Comparison of ENCODE assay signal across 9 mouse cellular contexts in the genomic region with DNA sequence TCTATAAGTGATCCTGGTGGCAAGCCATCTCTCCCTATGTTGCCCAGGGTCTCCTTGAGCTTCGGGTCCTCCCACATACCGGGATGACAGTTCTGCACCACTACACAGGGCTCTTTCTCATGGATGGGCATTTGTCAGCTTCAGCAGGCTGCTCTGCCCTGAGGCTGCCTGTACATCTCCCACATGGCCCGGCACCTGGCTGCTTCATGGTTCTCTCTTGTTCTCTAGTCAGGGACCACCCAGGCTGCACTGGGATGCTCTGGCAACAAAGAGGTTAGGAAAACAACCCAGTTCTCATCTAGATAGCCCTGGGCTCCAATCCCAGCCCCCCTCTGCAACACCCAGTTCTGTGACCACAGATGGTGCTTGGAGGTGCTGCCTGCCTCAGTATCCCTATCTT.
DNase-seq lines count a peak whose midpoint lies in the region; ATAC-seq lines count a peak whose summit lies in the region.
"Had no signal": no experiment of that assay in that cellular context is flagged by ENCODE, and none has a peak within 500 bp of the region (broad histone marks: within the 10 kb centered on the region; RNA-seq: fewer than 3 reads in every experiment).

No protein-coding gene starts in this region.

- peak; percentile 51 for DNase-seq in ZHBTc4 (ENCODE audit: low read depth, low spot score)
- DNase-seq in embryo, embryonic 9.5 days (ENCODE audit: extremely low spot score), result peak; percentile 58
- no peak for DNase-seq in spleen, postnatal 4 days (ENCODE audit: low spot score in 2 of 2)
- no peak for DNase-seq in adrenal gland, adult 18-20 months (ENCODE audit: low spot score in 2 of 2)
- DNase-seq in testis, postnatal 14 days (ENCODE audit: low spot score), result no peak
- DNase-seq in right cerebral cortex, postnatal 36 days (ENCODE audit: low spot score in 2 of 2), result no peak

- H3K9ac ChIP-seq in hindbrain, embryonic 12.5 days, result peak overlapping the region; percentile 32; the same call in 1 of the 2 replicates
- no peak overlapping the region for H3K9ac ChIP-seq in midbrain, embryonic 15.5 days

- WGBS in hindbrain, embryonic 12.5 days, result 34% methylated on average over 3 of the region's 3 CpGs
- WGBS in midbrain, embryonic 15.5 days, result 31% methylated on average over 3 of the region's 3 CpGs

- H3K27me3 ChIP-seq in hindbrain, embryonic 12.5 days, result no peaks in the 10 kb centered on the region
- no peaks in the 10 kb centered on the region for H3K27me3 ChIP-seq in midbrain, embryonic 15.5 days (replicated peaks)

- peaks cover 42% of the 10 kb centered on the region for H3K4me1 ChIP-seq in hindbrain, embryonic 12.5 days
- peaks cover 25% of the 10 kb centered on the region for H3K4me1 ChIP-seq in midbrain, embryonic 15.5 days

- H3K27ac ChIP-seq in hindbrain, embryonic 12.5 days, result peak overlapping the region; percentile 77
- H3K27ac ChIP-seq in midbrain, embryonic 15.5 days, result peak overlapping the region; percentile 60

- peaks cover 42% of the 10 kb centered on the region for H3K36me3 ChIP-seq in hindbrain, embryonic 12.5 days
- peaks cover 17% of the 10 kb centered on the region; the same call in 1 of the 2 replicates for H3K36me3 ChIP-seq in midbrain, embryonic 15.5 days (replicated peaks)

- peak; percentile 62 for ATAC-seq in hindbrain, embryonic 12.5 days (ENCODE audit: low FRiP score)
- ATAC-seq in midbrain, embryonic 15.5 days (replicated peaks), result 0 out of 2 replicates have a peak, but pooled peaks have one; percentile 41

- H3K4me3 ChIP-seq in hindbrain, embryonic 12.5 days, result no peak overlapping the region
- no peak overlapping the region for H3K4me3 ChIP-seq in midbrain, embryonic 15.5 days
- H3K4me3 ChIP-seq: left cerebral cortex, adult 2 months had no signal

- no peak overlapping the region for H3K4me2 ChIP-seq in hindbrain, embryonic 12.5 days (replicated peaks)
- no peak overlapping the region for H3K4me2 ChIP-seq in midbrain, embryonic 15.5 days

- no peaks in the 10 kb centered on the region for H3K9me3 ChIP-seq in hindbrain, embryonic 12.5 days (replicated peaks)
- no peaks in the 10 kb centered on the region for H3K9me3 ChIP-seq in midbrain, embryonic 15.5 days

Comparison
In these comparisons a context has a peak if more than half of its experiments do, and no peak if none do; other contexts are left out.
1. DNase-seq: peak in ZHBTc4 (single experiment) and embryo, embryonic 9.5 days (single experiment); none in spleen, postnatal 4 days (0 of 2), adrenal gland, adult 18-20 months (0 of 2), testis, postnatal 14 days (single experiment) and right cerebral cortex, postnatal 36 days (0 of 2).